Mouse (Mus musculus) bone marrow, adult 2 months (tissue): ENCODE results near the gene Sept1.

Source experiments
- CTCF ChIP-seq: fragments of 200-500 bp; IDR thresholded peaks from 2 replicates; pipeline ENCODE4 v1.5.1; 2011; ENCODE audit warnings: low read length, control low read depth; ENCODE audit not compliant: control insufficient read depth, insufficient read depth
- POLR2A ChIP-seq: fragments of 200-500 bp; IDR thresholded peaks from 2 replicates; pipeline ENCODE4 v1.6.1; 2011; ENCODE audit warnings: low read depth, mild to moderate bottlenecking, control low read depth, low read length, borderline replicate concordance; ENCODE audit not compliant: control insufficient read depth

DNA sequence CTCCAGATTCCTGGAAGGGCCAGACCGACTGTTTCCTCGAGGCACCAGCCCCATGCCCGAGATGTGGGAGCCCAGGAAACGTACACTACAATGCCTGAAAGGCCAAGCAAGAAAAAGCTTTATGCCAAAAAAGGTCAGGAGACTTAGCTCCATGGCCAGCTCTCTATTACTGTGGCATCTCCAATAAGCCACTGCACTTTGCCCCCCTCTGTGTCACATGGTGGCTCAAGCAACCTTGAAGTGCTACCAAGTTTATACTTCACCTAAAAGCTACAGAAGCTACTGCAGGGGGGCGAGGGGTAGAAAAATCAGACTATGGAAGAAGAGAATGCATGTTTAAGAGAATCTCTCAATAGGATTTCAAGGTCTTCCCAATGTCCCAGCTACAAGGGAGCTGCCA is 39.9 kb downstream of the Sept1 start:
- TF ChIP-seq CTCF = no peak
- TF ChIP-seq POLR2A = no peak
